Mouse (Mus musculus) kidney, postnatal 0 days (tissue): ENCODE results near the gene Tjp3. TPM values are rescaled to one million over a fixed set of nuclear protein-coding genes. Genes with fewer than 3 reads are reported as not detected.

Source experiments
- ATAC-seq: fragments of 200-750 bp; cut with Nextera tagmentation; replicated peaks from 2 replicates; pipeline ENCODE4 v1.8.0; 2017; ENCODE audit warnings: low read depth, moderate number of reproducible peaks, moderate TSS enrichment, moderate library complexity; ENCODE audit not compliant: low FRiP score
- DNase-seq: peaks from one replicate; pipeline ENCODE4 v3.0.0-alpha.2; 2016; ENCODE audit warnings: low spot score
- H3K27ac ChIP-seq: fragments of 300-500 bp; sonication (generic); 2 replicates; pipeline ENCODE4 v1.5.1; 2014; ENCODE audit warnings: mild to moderate bottlenecking
- H3K27me3 ChIP-seq: fragments of 300-500 bp; sonication (generic); 2 replicates; pipeline ENCODE4 v1.6.1; 2014; ENCODE audit warnings: low read length, mixed read lengths; ENCODE audit not compliant: insufficient read depth
- H3K36me3 ChIP-seq: fragments of 300-500 bp; sonication (generic); 2 replicates; pipeline ENCODE4 v1.6.1; 2014; ENCODE audit warnings: low read length, mixed read lengths; ENCODE audit not compliant: insufficient read depth
- H3K4me1 ChIP-seq: fragments of 300-500 bp; sonication (generic); replicated peaks from 2 replicates; pipeline ENCODE4 v1.6.1; 2014; ENCODE audit warnings: antibody characterized with exemption, low read length, mixed read lengths; ENCODE audit not compliant: insufficient read depth
- H3K4me2 ChIP-seq: fragments of 300-500 bp; sonication (generic); 2 replicates; pipeline ENCODE4 v1.6.1; 2014; ENCODE audit warnings: mild to moderate bottlenecking, low read length, moderate library complexity, mixed read lengths
- H3K4me3 ChIP-seq: fragments of 300-500 bp; sonication (generic); replicated peaks from 2 replicates; pipeline ENCODE4 v1.5.1; 2014; ENCODE audit warnings: low read depth, low read length
- H3K9ac ChIP-seq: fragments of 300-500 bp; sonication (generic); 2 replicates; pipeline ENCODE4 v1.6.1; 2014; ENCODE audit warnings: low read depth, low read length
- H3K9me3 ChIP-seq: fragments of 300-500 bp; sonication (generic); replicated peaks from 2 replicates; pipeline ENCODE4 v1.6.1; 2016; ENCODE audit warnings: low read length, inconsistent platforms, mixed read lengths
- CTCF ChIP-seq: IDR thresholded peaks from 2 replicates; pipeline ENCODE4 v1.5.1; 2016; ENCODE audit warnings: antibody characterized with exemption, low read depth, mild to moderate bottlenecking, moderate library complexity
- WGBS: fragments of 180-500 bp; shearing (Covaris S2); extraction: QIAGEN DNeasy Blood & Tissue Kit; methylation state at CpG from one replicate; pipeline ENCODE4 v1.1.7; 2014; 5-methylcytosine and 5-hydroxymethylcytosine counted together
- polyA plus RNA-seq: library from polyadenylated mRNA; unstranded; fragments of >200 nt; fragmentation: Nextera tagmentation; extraction: Ambion mirVana; gene quantifications from 2 replicates; pipeline ENCODE4 v1.2.1, GENCODE M21; 2015

Gene Tjp3
- polyA plus RNA-seq, 1 experiment from 2014 or later = 19.0 TPM

- ATAC-seq (no peak), DNase-seq (no peak)
- WGBS = 64% methylated on average over 4 of the region's 4 CpGs
- Histone ChIP-seq H3K27ac (peak overlapping the region; percentile 50; the same call in 1 of the 2 replicates), H3K4me2 (no peak overlapping the region), H3K4me1 (peaks cover 55% of the 10 kb centered on the region), H3K36me3 (peaks cover 17% of the 10 kb centered on the region), H3K9me3 (no peaks in the 10 kb centered on the region), H3K27me3 (no peaks in the 10 kb centered on the region), H3K9ac (no peak overlapping the region), H3K4me3 (no peak overlapping the region)
- TF ChIP-seq CTCF = no peak
These were observed 10.9 kb upstream of the Tjp3 start for GRCm38 (mm10) chr10:81302288-81302687.

- no peak for ATAC-seq
- peaks cover 58% of the 10 kb centered on the region for H3K4me1 ChIP-seq
- TF ChIP-seq CTCF = no peak
These were observed 9.9 kb upstream of the Tjp3 start for GRCm38 (mm10) chr10:81301321-81301720.

GRCm38 (mm10) chr10:81300352-81300907 is 9.0 kb upstream of the Tjp3 start:
- peak overlapping the region; percentile 90 for H3K27ac ChIP-seq
- H3K4me2 ChIP-seq = no peak overlapping the region
- ATAC-seq = peak; percentile 73
- H3K27me3 ChIP-seq = no peaks in the 10 kb centered on the region
- 73% methylated on average over 9 of the region's 9 CpGs for WGBS
- peak overlapping the region; percentile 37 for H3K9ac ChIP-seq
- no peaks in the 10 kb centered on the region for H3K9me3 ChIP-seq
- DNase-seq = no peak
- H3K4me1 ChIP-seq = peaks cover 58% of the 10 kb centered on the region
- H3K36me3 ChIP-seq = no peaks in the 10 kb centered on the region
- no peak overlapping the region for H3K4me3 ChIP-seq
- no peak for TF ChIP-seq CTCF

More at GRCm38 (mm10) chr10:81301321-81301720, 9.9 kb upstream of the Tjp3 start:
- Histone ChIP-seq H3K4me2 (no peak overlapping the region), H3K9me3 (no peaks in the 10 kb centered on the region), H3K9ac (no peak overlapping the region), H3K4me3 (no peak overlapping the region), H3K36me3 (peaks cover 7% of the 10 kb centered on the region), H3K27me3 (no peaks in the 10 kb centered on the region), H3K27ac (peak overlapping the region; percentile 90; the same call in 1 of the 2 replicates)
- DNase-seq = no peak
- WGBS = 68% methylated on average over 9 of the region's 9 CpGs

- 83% methylated on average over 14 of the region's 14 CpGs for WGBS
- H3K27ac ChIP-seq = peak overlapping the region; percentile 90
- no peaks in the 10 kb centered on the region for H3K9me3 ChIP-seq
- H3K9ac ChIP-seq = peak overlapping the region; percentile 37
- no peak overlapping the region for H3K4me2 ChIP-seq
- peak; percentile 65 for ATAC-seq
- TF ChIP-seq CTCF = no peak; the same call in 1 of the 2 replicates
- no peaks in the 10 kb centered on the region for H3K36me3 ChIP-seq
- no peaks in the 10 kb centered on the region for H3K27me3 ChIP-seq
- DNase-seq = no peak
- H3K4me3 ChIP-seq = no peak overlapping the region
- peaks cover 60% of the 10 kb centered on the region for H3K4me1 ChIP-seq
These were observed 8.4 kb upstream of the Tjp3 start for GRCm38 (mm10) chr10:81299585-81300351.

- Histone ChIP-seq H3K36me3 (no peaks in the 10 kb centered on the region), H3K4me1 (peaks cover 69% of the 10 kb centered on the region), H3K4me2 (no peak overlapping the region), H3K9ac (0 out of 2 replicates have a peak overlapping the region, but pooled peaks have one; percentile 31), H3K27me3 (no peaks in the 10 kb centered on the region), H3K9me3 (no peaks in the 10 kb centered on the region), H3K4me3 (no peak overlapping the region), H3K27ac (peak overlapping the region; percentile 90)
- DNase-seq (no peak), ATAC-seq (no peak)
- 83% methylated on average over 17 of the region's 17 CpGs for WGBS
- no peak for TF ChIP-seq CTCF
These were observed 7.2 kb upstream of the Tjp3 start for GRCm38 (mm10) chr10:81298369-81299100.

GRCm38 (mm10) chr10:81297845-81298244 is 6.5 kb upstream of the Tjp3 start:
- TF ChIP-seq CTCF = no peak
- ATAC-seq (peak; percentile 48), DNase-seq (peak; percentile 52)
- no peaks in the 10 kb centered on the region for H3K27me3 ChIP-seq
- H3K36me3 ChIP-seq = no peaks in the 10 kb centered on the region
- H3K4me3 ChIP-seq = no peak overlapping the region
- peak overlapping the region; percentile 90 for H3K27ac ChIP-seq
- H3K4me2 ChIP-seq = peak overlapping the region; percentile 21; the same call in 1 of the 2 replicates
- H3K9ac ChIP-seq = peak overlapping the region; percentile 31; the same call in 1 of the 2 replicates
- peaks cover 63% of the 10 kb centered on the region for H3K4me1 ChIP-seq
- H3K9me3 ChIP-seq = no peaks in the 10 kb centered on the region
- WGBS = 27% methylated on average over 10 of the region's 10 CpGs
